Mouse (Mus musculus): ENCODE results near the gene Gnptab.

- TF ChIP-seq CTCF (IDR thresholded peaks at IDR 0.05; ENCODE audit: insufficient read depth, low read depth, low read length) (no peak), POLR2A (IDR thresholded peaks at IDR 0.05; ENCODE audit: insufficient read depth, low read depth, low read length) (no peak)
These were observed 1.3 kb upstream of the Gnptab start for GRCm38 (mm10) chr10:88377666-88378065.

Data from olfactory bulb, adult 2 months (tissue).